8 mouse cellular contexts compared by ENCODE assay signal in genomic region chr12:99084144-99084543, GRCm38 (mm10).
DNase-seq lines count a peak whose midpoint lies in the region; ATAC-seq lines count a peak whose summit lies in the region.

No protein-coding gene starts in this region.

- 0 out of 2 replicates have a peak, but pooled peaks cover 5% of the 10 kb centered on the region for H3K27me3 ChIP-seq in intestine, embryonic 15.5 days (replicated peaks)
- peaks cover 19% of the 10 kb centered on the region; the same call in 1 of the 2 replicates for H3K27me3 ChIP-seq in midbrain, embryonic 10.5 days (ENCODE audit: low read depth, poor library complexity, severe bottlenecking)

- 3% methylated on average over 18 of the region's 18 CpGs for WGBS in intestine, embryonic 15.5 days
- WGBS in midbrain, embryonic 10.5 days = 3% methylated on average over 18 of the region's 18 CpGs

- no peak overlapping the region for H3K4me3 ChIP-seq in intestine, embryonic 15.5 days (replicated peaks)
- H3K4me3 ChIP-seq in midbrain, embryonic 10.5 days = peak overlapping the region; percentile 14; the same call in 1 of the 2 replicates

- ATAC-seq in intestine, embryonic 15.5 days = peak; percentile 93

- H3K9ac ChIP-seq in intestine, embryonic 15.5 days = no peak overlapping the region

- H3K4me2 ChIP-seq in intestine, embryonic 15.5 days (replicated peaks) = no peak overlapping the region

- H3K27ac ChIP-seq in intestine, embryonic 15.5 days = no peak overlapping the region
- peak overlapping the region; percentile 77 for H3K27ac ChIP-seq in midbrain, embryonic 10.5 days (replicated peaks)

- H3K9me3 ChIP-seq in intestine, embryonic 15.5 days = no peaks in the 10 kb centered on the region
- no peaks in the 10 kb centered on the region for H3K9me3 ChIP-seq in midbrain, embryonic 10.5 days (replicated peaks)

- H3K36me3 ChIP-seq in intestine, embryonic 15.5 days = no peaks in the 10 kb centered on the region
- no peaks in the 10 kb centered on the region for H3K36me3 ChIP-seq in midbrain, embryonic 10.5 days

- intact Hi-C loops in gastrocnemius, postnatal 36 days (cut with DNase I) = loop anchor here (10.0 kb wide), 1 partner anchor 881 kb away; the partner anchor contains the start of gene Kcnk13
- intact Hi-C loops in left cerebral cortex, postnatal 25 days (cut with DNase I) = loop anchor here (5.0 kb wide), 1 partner anchor 878 kb away; the partner anchor contains the start of gene Kcnk13

- peak; percentile 56 for DNase-seq in adipocyte (ENCODE audit: low spot score)
- DNase-seq in embryo, embryonic 11 days = peak; percentile 90
- DNase-seq in gastrocnemius, postnatal 36 days = peak; percentile 79 to 84
- DNase-seq in left cerebral cortex, postnatal 25 days (ENCODE audit: low spot score in 2 of 2) = peak; percentile 85 to 90
- DNase-seq in midbrain, embryonic 10.5 days (ENCODE audit: low spot score) = peak; percentile 93
- peak; percentile 85 for DNase-seq in right cerebral cortex, postnatal 4 days
- DNase-seq in MN1 (ENCODE audit: low spot score) = no peak

- H3K4me1 ChIP-seq in intestine, embryonic 15.5 days (replicated peaks) = no peaks in the 10 kb centered on the region
- peaks cover 51% of the 10 kb centered on the region for H3K4me1 ChIP-seq in midbrain, embryonic 10.5 days
